Mouse (Mus musculus): ENCODE data around the gene Pgm2.

DNA sequence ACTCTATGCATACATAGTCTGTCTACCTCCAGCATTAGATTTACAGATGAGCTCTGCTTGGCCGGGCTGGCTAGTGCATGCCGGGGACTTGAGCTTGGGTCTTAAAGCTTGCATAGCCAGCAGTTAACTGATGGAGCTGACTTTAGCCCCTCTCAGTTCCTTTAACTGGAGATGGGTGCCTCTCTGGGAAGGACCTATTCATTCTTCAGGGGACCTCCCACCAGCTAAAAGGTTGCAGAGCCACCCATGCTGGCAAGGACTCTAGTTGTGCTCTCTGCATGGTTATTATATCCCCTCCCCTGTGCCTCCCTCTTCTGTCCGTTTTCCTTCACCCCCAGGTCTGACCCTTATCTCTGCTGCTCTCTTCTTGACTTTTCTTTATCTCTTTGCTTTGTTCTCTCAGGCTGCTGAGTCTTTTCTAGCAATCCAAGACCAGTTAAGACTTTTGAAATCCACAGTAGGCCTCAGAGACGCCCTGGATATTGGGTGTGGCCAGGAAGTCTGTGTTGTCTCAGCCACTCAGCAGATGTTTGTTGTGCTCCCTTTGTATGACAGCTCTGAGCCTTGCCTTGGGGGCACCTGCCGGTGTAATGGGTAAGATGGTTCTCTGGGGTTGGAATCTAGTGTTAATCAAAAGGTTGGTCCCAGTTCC is 2.7 kb downstream of the Pgm2 start:
- TF ChIP-seq POLR2A (IDR thresholded peaks at IDR 0.05; ENCODE audit: low read depth, low read length) = no peak
- no peak for TF ChIP-seq CTCF (IDR thresholded peaks at IDR 0.05; ENCODE audit: borderline replicate concordance, insufficient read depth, low read length)

Measured in embryonic fibroblast, embryonic 13.5 days (primary cell).